Comparison of ENCODE assay signal across 10 mouse cellular contexts in genomic region chr2:165467824-165468452, GRCm38 (mm10). TPM values are rescaled to one million over a fixed set of nuclear protein-coding genes. Genes with fewer than 3 reads are reported as not detected.
DNase-seq lines count a peak whose midpoint lies in the region; ATAC-seq and TF ChIP-seq lines count a peak whose summit lies in the region.
"Had no signal": no experiment of that assay in that cellular context is flagged by ENCODE, and none has a peak within 500 bp of the region (broad histone marks: within the 10 kb centered on the region; RNA-seq: fewer than 3 reads in every experiment).

No protein-coding gene starts in this region.

- peak overlapping the region; percentile 61 for H3K27ac ChIP-seq in forebrain, embryonic 10.5 days
- H3K27ac ChIP-seq in forebrain, postnatal 0 days (ENCODE audit: low read depth, low read length) = no peak overlapping the region
- H3K27ac ChIP-seq in liver, embryonic 16.5 days (ENCODE audit: low read length) = peak overlapping the region; percentile 24; the same call in 1 of the 2 replicates
- H3K27ac ChIP-seq in left cerebral cortex, adult 2 months = no peak overlapping the region
- H3K27ac ChIP-seq in intestine, postnatal 0 days (ENCODE audit: low read depth, low read length) = no peak overlapping the region

- no peak overlapping the region for H3K9ac ChIP-seq in forebrain, postnatal 0 days
- no peak overlapping the region for H3K9ac ChIP-seq in liver, embryonic 16.5 days (ENCODE audit: low read depth, low read length)
- no peak overlapping the region for H3K9ac ChIP-seq in intestine, postnatal 0 days (ENCODE audit: low read depth, low read length)

- no peak for DNase-seq in forebrain, embryonic 10.5 days (ENCODE audit: extremely low spot score, low spot score)
- no peak for DNase-seq in forebrain, postnatal 0 days
- peak; percentile 39 for DNase-seq in adipocyte (ENCODE audit: low spot score)
- DNase-seq in heart, postnatal 4 days = peak; percentile 68
- DNase-seq in left cerebral cortex, adult 2 months (ENCODE audit: extremely low spot score in 1 of 2, low spot score in 2 of 2) = no peak
- no peak for DNase-seq in left cerebral cortex, postnatal 4 days
- DNase-seq: B cell, adult 2 months had no signal

- no peak for ATAC-seq in forebrain, postnatal 0 days
- peak; percentile 72 for ATAC-seq in liver, embryonic 16.5 days (ENCODE audit: low read depth)
- no peak for ATAC-seq in intestine, postnatal 0 days

- H3K4me1 ChIP-seq in forebrain, embryonic 10.5 days = peaks cover 36% of the 10 kb centered on the region
- H3K4me1 ChIP-seq in forebrain, postnatal 0 days (ENCODE audit: insufficient read depth) = no peaks in the 10 kb centered on the region
- no peaks in the 10 kb centered on the region; the same call in 1 of the 2 replicates for H3K4me1 ChIP-seq in liver, embryonic 16.5 days (ENCODE audit: control insufficient read depth, low read depth, low read length)
- H3K4me1 ChIP-seq in intestine, postnatal 0 days (replicated peaks; ENCODE audit: control insufficient read depth, insufficient read depth, low read length) = no peaks in the 10 kb centered on the region

- TF ChIP-seq CTCF in forebrain, postnatal 0 days (IDR thresholded peaks at IDR 0.05; ENCODE audit: low read depth) = no peak
- no peak for TF ChIP-seq CTCF in left cerebral cortex, adult 2 months (IDR thresholded peaks at IDR 0.05)
- TF ChIP-seq CTCF in intestine, postnatal 0 days (IDR thresholded peaks at IDR 0.05; ENCODE audit: low read depth) = no peak

- H3K36me3 ChIP-seq in forebrain, embryonic 10.5 days (replicated peaks) = no peaks in the 10 kb centered on the region
- no peaks in the 10 kb centered on the region for H3K36me3 ChIP-seq in forebrain, postnatal 0 days (ENCODE audit: insufficient read depth)
- H3K36me3 ChIP-seq in liver, embryonic 16.5 days (ENCODE audit: control insufficient read depth, insufficient read depth) = no peaks in the 10 kb centered on the region
- H3K36me3 ChIP-seq in intestine, postnatal 0 days (ENCODE audit: control insufficient read depth, insufficient read depth) = no peaks in the 10 kb centered on the region

- no peak overlapping the region for H3K4me3 ChIP-seq in forebrain, embryonic 10.5 days
- no peak overlapping the region for H3K4me3 ChIP-seq in forebrain, postnatal 0 days (ENCODE audit: low read depth, low read length)
- no peak overlapping the region for H3K4me3 ChIP-seq in liver, embryonic 16.5 days (ENCODE audit: low read depth, low read length)
- no peak overlapping the region for H3K4me3 ChIP-seq in left cerebral cortex, adult 2 months
- H3K4me3 ChIP-seq in intestine, postnatal 0 days (ENCODE audit: low read depth, low read length) = no peak overlapping the region
- H3K4me3 ChIP-seq: myocyte had no signal

- H3K27me3 ChIP-seq in forebrain, embryonic 10.5 days (ENCODE audit: poor library complexity, severe bottlenecking) = peaks cover 29% of the 10 kb centered on the region
- no peaks in the 10 kb centered on the region for H3K27me3 ChIP-seq in forebrain, postnatal 0 days (ENCODE audit: insufficient read depth, low read length)
- H3K27me3 ChIP-seq in liver, embryonic 16.5 days (ENCODE audit: control insufficient read depth, insufficient read depth, low read depth, low read length) = no peaks in the 10 kb centered on the region
- peaks cover 12% of the 10 kb centered on the region for H3K27me3 ChIP-seq in intestine, postnatal 0 days (replicated peaks; ENCODE audit: control insufficient read depth, insufficient read depth, low read length)

- intact Hi-C loops in left cerebral cortex, adult 2 months (cut with DNase I) = no loop called here
- intact Hi-C loops in left cerebral cortex, postnatal 4 days (cut with DNase I) = no loop called here

- no peak overlapping the region for H3K4me2 ChIP-seq in forebrain, postnatal 0 days (ENCODE audit: low read depth)
- H3K4me2 ChIP-seq in liver, embryonic 16.5 days (ENCODE audit: low read depth, low read length) = no peak overlapping the region
- no peak overlapping the region for H3K4me2 ChIP-seq in intestine, postnatal 0 days (replicated peaks; ENCODE audit: low read depth)

- WGBS in forebrain, embryonic 10.5 days = 68% methylated on average over 15 of the region's 15 CpGs
- 45% methylated on average over 15 of the region's 15 CpGs for WGBS in forebrain, postnatal 0 days
- 49% methylated on average over 15 of the region's 15 CpGs for WGBS in liver, embryonic 16.5 days (ENCODE audit: insufficient replicate concordance)
- WGBS in intestine, postnatal 0 days = 58% methylated on average over 15 of the region's 15 CpGs

- H3K9me3 ChIP-seq in forebrain, embryonic 10.5 days = no peaks in the 10 kb centered on the region
- H3K9me3 ChIP-seq in forebrain, postnatal 0 days (ENCODE audit: low read length) = no peaks in the 10 kb centered on the region
- no peaks in the 10 kb centered on the region for H3K9me3 ChIP-seq in liver, embryonic 16.5 days (replicated peaks; ENCODE audit: control insufficient read depth, low read length)
- H3K9me3 ChIP-seq in intestine, postnatal 0 days (ENCODE audit: control insufficient read depth) = no peaks in the 10 kb centered on the region

RNA-seq across cellular contexts. Expression of gene Slc13a3, which starts 5.1 kb away (rescaled TPM):
- polyA plus RNA-seq in forebrain, embryonic 10.5 days (2016; fragmentation: Nextera tagmentation; extraction: Ambion mirVana) = 0.69 and 0.77 TPM in 2 replicates
- total RNA-seq in forebrain, postnatal 0 days (2014; rRNA removed) = 12.7 and 24.3 TPM in 2 replicates
- polyA plus RNA-seq in forebrain, postnatal 0 days (2015; fragmentation: Nextera tagmentation; extraction: Ambion mirVana) = 14.4 and 18.0 TPM in 2 replicates
- total RNA-seq in heart, postnatal 4 days (2021) = under 1 TPM in 1 of 2 experiments, not detected in 1; 0.10 TPM
- polyA plus RNA-seq in liver, embryonic 16.5 days (2015; fragmentation: Nextera tagmentation; extraction: Ambion mirVana) = 19.7 and 24.6 TPM in 2 replicates
- total RNA-seq in left cerebral cortex, adult 2 months (2021) = 10 to 100 TPM; 12.0 to 18.6 TPM
- polyA plus RNA-seq in intestine, postnatal 0 days (2015; fragmentation: Nextera tagmentation; extraction: Ambion mirVana) = 0.10 TPM in 1 of 2 replicates, not detected in the other
- 10 to 100 TPM; 13.0 to 14.2 TPM for total RNA-seq in left cerebral cortex, postnatal 4 days (2021)

RNA-seq across cellular contexts. Expression of gene Trp53rka, which starts 25.2 kb away (rescaled TPM):
- 55.3 and 59.3 TPM in 2 replicates for polyA plus RNA-seq in forebrain, embryonic 10.5 days (2016; fragmentation: Nextera tagmentation; extraction: Ambion mirVana)
- total RNA-seq in forebrain, postnatal 0 days (2014; rRNA removed) = 44.0 and 54.6 TPM in 2 replicates
- 31.8 and 36.8 TPM in 2 replicates for polyA plus RNA-seq in forebrain, postnatal 0 days (2015; fragmentation: Nextera tagmentation; extraction: Ambion mirVana)
- 10 to 100 TPM; 10.4 to 12.2 TPM for total RNA-seq in heart, postnatal 4 days (2021)
- 7.9 and 8.2 TPM in 2 replicates for polyA plus RNA-seq in liver, embryonic 16.5 days (2015; fragmentation: Nextera tagmentation; extraction: Ambion mirVana)
- total RNA-seq in left cerebral cortex, adult 2 months (2021) = 10 to 100 TPM; 21.5 to 22.0 TPM
- polyA plus RNA-seq in intestine, postnatal 0 days (2015; fragmentation: Nextera tagmentation; extraction: Ambion mirVana) = 10.8 and 10.9 TPM in 2 replicates
- total RNA-seq in left cerebral cortex, postnatal 4 days (2021) = 10 to 100 TPM; 22.4 to 24.6 TPM

RNA-seq across cellular contexts. Expression of gene Slc2a10, which starts 35.6 kb away (rescaled TPM):
- 4.6 and 5.9 TPM in 2 replicates for polyA plus RNA-seq in forebrain, embryonic 10.5 days (2016; fragmentation: Nextera tagmentation; extraction: Ambion mirVana)
- 0.62 and 2.1 TPM in 2 replicates for total RNA-seq in forebrain, postnatal 0 days (2014; rRNA removed)
- polyA plus RNA-seq in forebrain, postnatal 0 days (2015; fragmentation: Nextera tagmentation; extraction: Ambion mirVana) = 0.84 and 2.1 TPM in 2 replicates
- total RNA-seq in heart, postnatal 4 days (2021) = 1 to 10 TPM; 4.8 to 5.1 TPM
- 0.26 and 0.27 TPM in 2 replicates for polyA plus RNA-seq in liver, embryonic 16.5 days (2015; fragmentation: Nextera tagmentation; extraction: Ambion mirVana)
- 1 to 10 TPM; 1.2 TPM for total RNA-seq in left cerebral cortex, adult 2 months (2021)
- polyA plus RNA-seq in intestine, postnatal 0 days (2015; fragmentation: Nextera tagmentation; extraction: Ambion mirVana) = 1.6 and 2.1 TPM in 2 replicates
- 1 to 10 TPM; 1.1 to 1.3 TPM for total RNA-seq in left cerebral cortex, postnatal 4 days (2021)

Comparison
In these comparisons a context has a peak if more than half of its experiments do, and no peak if none do; other contexts are left out.
1. H3K27ac ChIP-seq: peak in forebrain, embryonic 10.5 days (single experiment) and liver, embryonic 16.5 days (single experiment); none in forebrain, postnatal 0 days (single experiment), left cerebral cortex, adult 2 months (single experiment) and intestine, postnatal 0 days (single experiment).
2. DNase-seq: peak in adipocyte (single experiment) and heart, postnatal 4 days (single experiment); none in forebrain, embryonic 10.5 days (single experiment), forebrain, postnatal 0 days (single experiment), left cerebral cortex, adult 2 months (0 of 2) and left cerebral cortex, postnatal 4 days (single experiment).
3. RNA of gene Slc13a3, which starts 5.1 kb away (total RNA-seq): 12.7 to 24.3 TPM in forebrain, postnatal 0 days, 12.0 to 18.6 TPM in left cerebral cortex, adult 2 months and 13.0 to 14.2 TPM in left cerebral cortex, postnatal 4 days; 0.10 TPM in heart, postnatal 4 days; every median in the first group is over 10 times any median in the second.